Mouse (Mus musculus) neural tube, embryonic 11.5 days (tissue): Measurements from ENCODE around the gene Ankrd10. TPM values are rescaled to one million over a fixed set of nuclear protein-coding genes. Genes with fewer than 3 reads are reported as not detected.
"Not testable (repeated sequence)": the region's sequence is repeated elsewhere in the genome, so short reads cannot be mapped to it uniquely, and the experiment has no call there.

Source experiments
- ATAC-seq: fragments of 200-750 bp; cut with Nextera tagmentation; 2 replicates; pipeline ENCODE4 v1.8.0; 2017; ENCODE audit warnings: moderate number of reproducible peaks, mild to moderate bottlenecking, moderate TSS enrichment, moderate library complexity; ENCODE audit not compliant: insufficient read depth, low FRiP score, low TSS enrichment
- DNase-seq: peaks from one replicate; pipeline ENCODE4 v3.0.0-alpha.2; 2015; ENCODE audit warnings: low spot score
- H3K27ac ChIP-seq: fragments of 300-500 bp; sonication (generic); 2 replicates; pipeline ENCODE4 v1.5.1; 2014; ENCODE audit warnings: low read depth, mild to moderate bottlenecking, low read length
- H3K27me3 ChIP-seq: fragments of 300-500 bp; sonication (generic); 2 replicates; pipeline ENCODE4 v1.6.1; 2014; ENCODE audit warnings: mild to moderate bottlenecking, low read length, mixed read lengths; ENCODE audit not compliant: control insufficient read depth, insufficient read depth
- H3K36me3 ChIP-seq: fragments of 300-500 bp; sonication (generic); 2 replicates; pipeline ENCODE4 v1.6.1; 2014; ENCODE audit warnings: mild to moderate bottlenecking, low read length, moderate library complexity, mixed read lengths; ENCODE audit not compliant: control insufficient read depth, insufficient read depth
- H3K4me1 ChIP-seq: fragments of 300-500 bp; sonication (generic); 2 replicates; pipeline ENCODE4 v1.6.1; 2014; ENCODE audit warnings: low read length, mixed read lengths; ENCODE audit not compliant: control insufficient read depth, insufficient read depth
- H3K4me2 ChIP-seq: fragments of 300-500 bp; sonication (generic); 2 replicates; pipeline ENCODE4 v1.6.1; 2014; ENCODE audit warnings: low read depth, mild to moderate bottlenecking, moderate library complexity
- H3K4me3 ChIP-seq: fragments of 300-500 bp; sonication (generic); 2 replicates; pipeline ENCODE4 v1.5.1; 2014; ENCODE audit warnings: low read depth, low read length
- H3K9ac ChIP-seq: fragments of 300-500 bp; sonication (generic); 2 replicates; pipeline ENCODE4 v1.6.1; 2014; ENCODE audit warnings: mild to moderate bottlenecking, low read length
- H3K9me3 ChIP-seq: fragments of 300-500 bp; sonication (generic); 2 replicates; pipeline ENCODE4 v1.6.1; 2016; ENCODE audit warnings: low read length; ENCODE audit not compliant: control insufficient read depth
- WGBS: fragments of 180-500 bp; shearing (Covaris S2); extraction: QIAGEN DNeasy Blood & Tissue Kit; methylation state at CpG from one replicate; pipeline ENCODE4 v1.1.7; 2014; 5-methylcytosine and 5-hydroxymethylcytosine counted together
- polyA plus RNA-seq: library from polyadenylated mRNA; unstranded; fragments of >200 nt; fragmentation: Nextera tagmentation; extraction: Ambion mirVana; gene quantifications from 2 replicates; pipeline ENCODE4 v1.2.1, GENCODE M21; 2014

Ankrd10 gene
- polyA plus RNA-seq: 109 TPM in 2 replicates

DNA sequence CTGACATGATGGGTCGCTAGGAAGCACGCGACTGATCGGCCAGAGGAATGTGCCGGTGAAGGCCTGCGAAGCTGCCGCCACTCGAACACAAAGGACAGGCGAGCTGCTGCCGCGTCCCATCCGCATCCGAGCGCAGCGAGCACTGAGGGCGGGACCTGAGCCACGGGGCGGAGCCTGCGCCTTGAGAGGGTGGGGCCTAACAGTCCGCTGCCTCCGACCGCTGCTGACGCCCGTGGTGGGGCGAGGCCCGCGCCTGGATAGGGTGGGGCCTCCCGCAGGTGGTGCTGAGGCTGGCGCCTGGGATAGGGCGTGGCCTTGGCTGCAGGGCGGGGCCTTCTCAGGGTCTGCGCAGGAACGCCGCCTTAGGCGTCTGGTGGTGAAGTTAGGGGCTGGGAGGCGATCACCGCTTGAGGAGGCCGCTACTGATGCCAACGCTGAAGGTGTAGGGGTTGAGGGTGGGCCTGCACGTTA is at the start of gene Ankrd10:
TSS of gene Ankrd10 (minus strand) at position 147 of the 471 bp plus-strand sequence.
- peak; percentile 98 for DNase-seq
- 1% methylated on average over 40 of the region's 40 CpGs for WGBS
- Histone ChIP-seq H3K4me2 (peak within 1 kb of the TSS; percentile 80), H3K4me3 (peak within 1 kb of the TSS; percentile 95), H3K9me3 (no peaks in the 10 kb centered on the region), H3K27me3 (no peaks in the 10 kb centered on the region), H3K4me1 (peaks cover 16% of the 10 kb centered on the region; the same call in 1 of the 2 replicates), H3K36me3 (peaks cover 9% of the 10 kb centered on the region; the same call in 1 of the 2 replicates), H3K27ac (peak within 1 kb of the TSS; percentile 98), H3K9ac (peak within 1 kb of the TSS; percentile 99)
- peak; percentile 94 for ATAC-seq

DNA sequence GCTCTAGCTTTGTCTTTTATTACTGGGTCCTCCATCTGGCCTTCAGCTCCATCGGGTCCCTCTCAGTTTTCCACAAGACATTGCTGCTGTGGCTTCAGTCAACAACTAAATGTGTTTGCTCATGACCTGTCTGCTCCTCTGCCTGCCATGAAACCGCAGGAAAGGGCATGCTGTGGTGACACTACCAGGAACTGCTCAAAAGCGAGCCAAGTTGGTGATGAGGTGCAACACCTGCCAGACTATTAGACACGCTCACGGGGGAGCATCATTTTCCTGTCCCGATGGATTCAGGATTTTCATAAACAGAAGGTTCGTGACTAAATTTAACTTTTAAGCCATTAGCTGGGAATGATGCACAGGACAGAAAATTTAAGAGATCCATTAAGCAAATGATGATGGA is 49.0 kb upstream of the Ankrd10 start:
- no peak overlapping the region for H3K9ac ChIP-seq
- H3K27me3 ChIP-seq: no peaks in the 10 kb centered on the region
- no peak overlapping the region for H3K4me2 ChIP-seq
- H3K9me3 ChIP-seq: no peaks in the 10 kb centered on the region
- no peak overlapping the region for H3K4me3 ChIP-seq
- no peak for DNase-seq
- H3K27ac ChIP-seq: no peak overlapping the region
- WGBS: 90% methylated on average over 7 of the region's 7 CpGs
- H3K4me1 ChIP-seq: no peaks in the 10 kb centered on the region
- H3K36me3 ChIP-seq: no peaks in the 10 kb centered on the region
- ATAC-seq: no peak

DNA sequence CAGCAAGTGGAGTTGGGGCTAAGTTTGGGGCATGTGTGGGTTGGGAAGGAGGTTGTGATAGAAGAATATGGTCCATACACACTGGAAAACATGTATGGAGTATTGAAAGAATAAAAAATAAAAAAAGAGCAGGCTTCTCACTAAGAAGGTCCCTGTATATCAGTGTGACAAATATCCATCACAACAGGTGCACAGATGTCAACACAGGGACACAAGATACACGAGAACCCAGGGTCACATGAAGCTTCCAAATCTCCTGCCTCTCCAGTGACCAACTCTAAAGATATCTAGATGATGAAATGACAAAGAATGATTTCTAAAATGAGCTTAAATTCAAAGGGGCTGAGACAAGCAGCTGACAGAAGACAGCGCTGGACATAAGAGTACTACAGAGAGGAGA is 32.8 kb upstream of the Ankrd10 start:
- 81% methylated on average over 2 of the region's 2 CpGs for WGBS
- Histone ChIP-seq H3K9me3 (no peaks in the 10 kb centered on the region), H3K27ac (no peak overlapping the region), H3K4me1 (no peaks in the 10 kb centered on the region), H3K9ac (no peak overlapping the region), H3K27me3 (no peaks in the 10 kb centered on the region), H3K36me3 (no peaks in the 10 kb centered on the region), H3K4me3 (no peak overlapping the region), H3K4me2 (no peak overlapping the region)
- no peak for ATAC-seq
- no peak for DNase-seq

DNA sequence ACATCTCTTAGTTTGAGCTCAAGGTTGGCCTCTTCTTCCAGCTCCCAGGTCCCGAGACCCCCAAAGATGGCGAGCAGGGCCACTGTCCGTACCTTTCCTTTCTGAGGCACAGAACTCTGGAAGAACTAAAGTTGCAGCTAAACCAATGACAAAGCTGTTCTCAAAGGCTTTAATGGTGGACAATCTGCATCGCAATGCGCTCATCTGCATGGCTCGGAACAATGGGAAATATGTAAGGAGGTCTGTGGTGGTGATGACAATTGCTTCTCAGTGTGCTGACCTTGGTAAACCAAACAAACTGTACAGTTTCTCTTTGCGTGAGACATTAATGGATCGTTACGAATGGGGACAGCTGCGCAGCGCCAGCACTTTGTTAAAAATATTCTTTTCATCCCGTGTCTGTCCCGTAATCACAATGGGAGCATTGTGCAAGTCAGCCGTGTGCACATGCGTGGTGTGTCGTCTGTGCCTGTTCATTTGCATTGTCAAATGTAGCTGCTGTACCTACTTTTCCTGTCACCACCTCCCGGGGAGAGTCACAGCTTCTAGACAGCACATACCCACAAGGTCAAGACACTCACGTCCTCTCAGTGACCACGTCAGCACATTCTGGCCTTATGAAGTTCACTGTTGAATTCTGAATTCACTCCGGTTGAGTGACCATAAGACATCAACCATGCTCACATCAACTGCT is 30.6 kb upstream of the Ankrd10 start:
- not testable (repeated sequence) for H3K4me3 ChIP-seq, H3K4me2 ChIP-seq, H3K4me1 ChIP-seq, ATAC-seq, H3K9ac ChIP-seq, H3K27ac ChIP-seq, H3K36me3 ChIP-seq, H3K27me3 ChIP-seq, H3K9me3 ChIP-seq
- DNase-seq: peak; percentile 12
- WGBS: 83% methylated on average over 20 of the region's 20 CpGs

DNA sequence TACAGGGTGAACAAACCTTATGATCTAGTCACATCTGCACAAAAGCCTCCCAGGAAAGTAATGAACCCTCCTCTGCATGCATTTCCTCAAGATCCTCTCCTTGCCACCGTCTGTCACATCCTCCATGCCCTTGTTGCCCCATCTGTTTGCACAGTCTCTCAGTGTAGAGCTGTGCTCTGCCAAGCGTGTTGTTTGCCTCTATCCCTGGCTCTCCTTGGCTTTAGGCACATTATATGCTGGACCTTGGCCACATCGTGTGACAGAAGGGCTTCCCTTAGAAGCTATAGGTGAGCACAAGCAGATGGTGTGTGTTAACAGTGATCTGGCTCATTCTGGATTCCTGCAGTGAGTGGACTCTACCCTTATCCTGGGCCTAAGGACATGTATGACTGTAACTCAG is 26.4 kb upstream of the Ankrd10 start:
- no peak overlapping the region for H3K9ac ChIP-seq
- no peaks in the 10 kb centered on the region for H3K4me1 ChIP-seq
- H3K4me3 ChIP-seq: no peak overlapping the region
- no peaks in the 10 kb centered on the region for H3K36me3 ChIP-seq
- 92% methylated on average over 3 of the region's 3 CpGs for WGBS
- DNase-seq: no peak
- H3K4me2 ChIP-seq: no peak overlapping the region
- no peaks in the 10 kb centered on the region for H3K9me3 ChIP-seq
- no peaks in the 10 kb centered on the region for H3K27me3 ChIP-seq
- ATAC-seq: no peak
- no peak overlapping the region for H3K27ac ChIP-seq

DNA sequence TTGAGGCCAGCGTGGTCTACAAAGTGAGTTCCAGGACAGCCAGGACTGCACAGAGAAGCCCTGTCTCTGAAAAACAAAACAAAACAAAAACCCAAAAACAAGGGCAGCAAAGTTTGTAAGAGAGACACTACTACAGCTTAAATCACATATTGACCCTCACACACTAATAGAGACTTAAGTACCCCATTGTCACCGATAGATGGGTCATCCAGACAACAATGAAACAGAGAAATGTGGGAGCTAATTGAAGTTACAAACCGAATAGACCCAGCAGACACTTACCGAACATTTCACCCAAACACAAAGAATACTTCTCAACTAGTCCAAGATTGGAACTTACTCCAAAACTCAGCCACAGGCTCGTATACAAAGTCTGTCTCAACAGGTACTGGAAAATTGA is 14.5 kb upstream of the Ankrd10 start:
- 88% methylated on average over 5 of the region's 5 CpGs for WGBS
- Histone ChIP-seq H3K9ac (no peak overlapping the region), H3K4me2 (no peak overlapping the region), H3K4me3 (no peak overlapping the region), H3K4me1 (no peaks in the 10 kb centered on the region), H3K27me3 (no peaks in the 10 kb centered on the region), H3K27ac (no peak overlapping the region), H3K36me3 (no peaks in the 10 kb centered on the region), H3K9me3 (no peaks in the 10 kb centered on the region)
- no peak for ATAC-seq
- DNase-seq: no peak

DNA sequence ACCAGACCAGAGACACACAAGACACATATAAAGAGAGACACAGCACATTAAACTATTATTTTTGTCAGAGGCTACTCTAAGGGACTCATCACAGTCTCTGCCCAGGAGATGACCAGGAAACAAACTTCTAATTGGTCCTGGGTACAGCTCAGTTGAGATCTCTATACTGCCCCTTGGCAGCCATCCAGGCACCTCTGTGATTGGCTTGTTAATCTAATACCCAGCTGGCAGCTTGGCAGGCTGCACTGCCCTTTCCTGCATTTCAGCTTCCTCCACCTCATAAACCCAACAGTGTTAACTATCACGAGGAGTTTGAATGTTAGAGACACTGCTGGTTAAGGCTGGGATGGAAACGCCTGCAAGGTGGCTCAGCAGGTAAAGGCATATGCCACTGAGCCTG is 7.6 kb upstream of the Ankrd10 start:
- DNase-seq: no peak
- ATAC-seq: no peak
- H3K27ac ChIP-seq: no peak overlapping the region
- no peaks in the 10 kb centered on the region for H3K27me3 ChIP-seq
- WGBS: 85% methylated on average over 2 of the region's 2 CpGs
- no peaks in the 10 kb centered on the region for H3K36me3 ChIP-seq
- H3K4me3 ChIP-seq: no peak overlapping the region
- no peaks in the 10 kb centered on the region for H3K9me3 ChIP-seq
- H3K4me2 ChIP-seq: no peak overlapping the region
- no peaks in the 10 kb centered on the region for H3K4me1 ChIP-seq
- H3K9ac ChIP-seq: no peak overlapping the region

DNA sequence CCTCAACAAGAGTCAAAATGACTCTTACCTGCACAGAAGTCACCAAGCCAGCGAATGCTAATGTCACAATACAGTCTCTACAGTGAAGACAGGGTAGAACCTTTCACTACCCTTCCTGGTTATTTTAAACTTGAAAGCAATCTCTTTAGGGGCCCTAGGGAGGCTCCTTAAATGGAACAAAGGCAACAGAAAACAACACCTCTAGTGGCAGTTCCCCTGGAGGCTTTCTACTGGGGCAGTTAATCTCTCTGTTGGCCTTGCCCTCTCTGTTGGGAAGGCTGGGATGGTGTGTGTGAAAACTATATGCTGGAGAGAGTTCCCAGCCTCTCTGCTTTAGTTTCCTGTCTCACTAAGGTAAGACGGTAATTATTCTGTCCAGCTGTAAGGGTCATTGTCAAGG is 5.0 kb upstream of the Ankrd10 start:
- 0 out of 2 replicates have a peak, but pooled peaks cover 5% of the 10 kb centered on the region for H3K4me1 ChIP-seq
- no peak overlapping the region for H3K4me3 ChIP-seq
- H3K4me2 ChIP-seq: no peak overlapping the region
- no peaks in the 10 kb centered on the region for H3K27me3 ChIP-seq
- ATAC-seq (no peak), DNase-seq (no peak)
- no peak overlapping the region for H3K27ac ChIP-seq
- H3K9me3 ChIP-seq: no peaks in the 10 kb centered on the region
- WGBS: 57% methylated on average over 2 of the region's 2 CpGs
- H3K9ac ChIP-seq: no peak overlapping the region
- no peaks in the 10 kb centered on the region for H3K36me3 ChIP-seq

DNA sequence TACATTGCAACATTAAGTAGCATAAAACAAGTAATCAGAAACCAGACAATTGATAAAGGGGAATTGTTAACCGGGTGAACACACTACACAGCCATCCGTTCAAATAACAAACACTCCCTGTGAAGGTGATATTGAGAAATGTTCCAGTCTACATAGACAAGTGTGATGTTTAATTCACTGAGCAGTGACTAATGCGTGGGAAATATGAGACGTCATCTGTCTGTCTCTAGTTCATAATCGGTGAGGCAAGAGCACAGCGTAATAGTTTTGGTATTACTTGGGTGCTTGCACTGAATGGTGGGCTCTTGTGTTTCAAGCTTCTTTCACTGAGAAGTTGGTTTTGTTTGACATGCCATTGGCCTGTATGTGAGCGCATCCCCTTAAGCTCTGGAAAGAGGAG is 2.0 kb upstream of the Ankrd10 start:
- H3K27me3 ChIP-seq: no peaks in the 10 kb centered on the region
- H3K4me2 ChIP-seq: no peak overlapping the region
- no peaks in the 10 kb centered on the region for H3K9me3 ChIP-seq
- H3K36me3 ChIP-seq: 0 out of 2 replicates have a peak, but pooled peaks cover under 1% of the 10 kb centered on the region
- 94% methylated on average over 7 of the region's 7 CpGs for WGBS
- ATAC-seq: no peak
- no peak overlapping the region for H3K9ac ChIP-seq
- no peak overlapping the region for H3K4me3 ChIP-seq
- DNase-seq: no peak
- no peak overlapping the region for H3K27ac ChIP-seq
- peaks cover 16% of the 10 kb centered on the region; the same call in 1 of the 2 replicates for H3K4me1 ChIP-seq
